Mouse (Mus musculus) ovary, postnatal 14 days (tissue): ENCODE results near the gene Igfbp5.

Source experiments
- DNase-seq: peaks from one replicate; pipeline ENCODE4 v3.0.0; 2022; ENCODE audit warnings: low spot score

The Igfbp5 gene

DNA sequence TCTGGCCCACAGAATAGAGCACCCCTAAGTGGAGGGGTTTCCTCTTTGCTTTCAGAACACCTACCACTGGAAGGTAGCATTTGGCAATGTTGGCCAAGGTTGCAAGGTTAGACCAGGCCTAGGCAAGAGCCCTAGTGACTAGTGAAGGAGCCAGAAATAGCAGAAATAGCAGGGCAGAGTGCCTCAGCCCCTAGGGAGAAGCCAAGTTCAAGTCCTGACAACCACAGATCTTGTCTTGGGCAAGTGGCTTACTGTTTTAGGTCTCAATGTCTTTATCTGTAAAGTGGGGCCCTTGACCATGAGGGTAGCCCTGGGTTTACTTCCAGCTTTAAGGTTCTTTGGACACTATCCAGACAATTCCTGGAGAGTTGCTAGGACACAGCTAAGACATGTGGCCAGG, 5.4 kb downstream of the Igfbp5 start:
- no peak for DNase-seq

DNA sequence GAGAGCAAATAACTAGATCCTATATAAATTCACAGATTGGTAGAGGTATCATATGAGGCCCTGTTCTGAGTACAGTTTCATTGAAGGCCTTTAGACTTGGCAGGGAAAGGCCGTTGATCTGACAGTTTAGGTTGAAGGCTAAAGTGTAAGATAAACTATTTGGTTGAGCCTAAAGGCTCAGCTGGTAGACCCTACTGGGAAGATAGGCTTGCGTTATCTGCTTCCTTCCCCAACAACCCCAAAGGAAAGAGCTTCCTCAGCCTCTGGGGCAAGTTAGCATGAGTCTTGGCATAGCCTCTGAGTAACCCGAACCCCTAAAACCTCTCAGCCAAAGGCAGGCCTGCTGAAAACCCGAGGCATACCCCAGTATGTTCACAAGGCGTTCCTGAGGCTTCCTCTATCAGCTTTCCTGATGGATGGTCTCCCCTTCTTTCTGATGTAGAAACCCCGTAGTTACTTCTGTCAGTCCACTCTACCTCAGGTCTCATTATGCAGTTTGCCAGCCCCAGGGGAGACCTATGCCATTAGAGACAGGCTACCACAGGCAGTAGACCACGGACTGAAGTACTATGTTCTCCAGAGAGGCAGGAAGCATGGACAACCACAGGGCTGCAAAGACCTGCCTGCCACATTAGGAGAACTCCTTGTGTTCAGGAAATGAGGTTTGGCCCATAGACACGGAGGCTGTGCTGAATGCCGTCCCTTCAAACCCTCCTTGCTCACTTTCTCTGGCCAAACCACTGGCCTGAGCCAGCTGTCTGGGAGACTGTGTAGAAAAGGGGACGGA, 6.1 kb downstream of the Igfbp5 start:
- no peak for DNase-seq

DNA sequence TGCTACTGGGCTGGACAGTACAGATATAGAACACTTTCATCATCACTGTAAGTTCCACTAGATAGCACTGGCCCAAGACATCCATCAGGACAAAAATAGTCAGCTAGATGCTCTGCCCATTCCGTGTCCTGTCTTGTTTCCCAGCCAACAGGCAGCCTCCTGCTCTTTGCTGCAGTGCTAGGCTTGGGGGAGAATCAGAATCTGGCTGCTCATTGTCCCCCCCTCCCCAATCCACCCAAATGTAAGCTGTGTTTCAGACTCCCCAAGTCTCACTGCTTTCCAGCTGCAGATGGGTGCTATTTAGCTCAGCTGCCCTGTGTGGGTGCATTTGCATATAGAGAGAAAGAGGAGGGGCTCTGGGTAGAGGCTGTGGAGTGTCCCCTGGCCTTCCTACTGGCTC, 7.3 kb downstream of the Igfbp5 start:
- DNase-seq = no peak

DNA sequence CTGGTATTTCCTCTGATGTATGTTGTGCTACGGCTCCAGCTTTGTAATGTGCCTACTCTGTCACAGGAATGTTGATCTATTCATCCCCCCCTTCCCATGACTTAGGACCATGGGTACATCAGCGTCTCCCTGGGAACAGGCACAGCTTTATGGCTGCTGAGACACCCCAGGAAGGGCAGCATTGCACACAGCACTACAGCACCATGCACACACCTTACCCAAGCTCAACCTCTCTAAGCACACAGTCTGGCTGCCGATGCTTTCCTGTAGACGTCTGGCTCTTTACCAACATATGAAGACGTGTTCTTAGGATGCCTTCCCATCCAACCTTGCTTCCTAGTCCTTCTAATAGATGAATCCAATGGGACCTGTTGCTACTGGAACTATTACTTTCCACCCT, 8.3 kb downstream of the Igfbp5 start:
- DNase-seq = no peak

DNA sequence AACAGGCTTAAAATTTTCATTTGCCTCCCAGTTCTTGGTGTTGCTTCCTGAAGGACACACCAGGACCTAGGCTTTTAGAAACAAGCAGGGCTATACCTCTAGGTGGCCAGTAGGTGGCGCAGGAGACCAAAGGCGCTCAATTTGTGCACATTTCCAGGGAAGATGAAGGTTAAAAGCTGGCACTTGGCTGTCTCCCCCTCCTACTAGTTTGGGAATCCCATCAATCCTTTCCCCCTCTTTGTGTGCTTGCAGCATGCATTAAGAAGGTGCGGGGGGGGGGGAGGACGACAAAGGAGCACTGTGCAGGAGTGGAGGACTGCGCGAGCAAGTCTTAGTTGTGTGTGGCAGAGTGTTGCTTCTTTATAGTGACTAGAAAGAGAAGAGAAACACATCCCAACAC, 8.8 kb downstream of the Igfbp5 start:
- DNase-seq = peak; percentile 68

DNA sequence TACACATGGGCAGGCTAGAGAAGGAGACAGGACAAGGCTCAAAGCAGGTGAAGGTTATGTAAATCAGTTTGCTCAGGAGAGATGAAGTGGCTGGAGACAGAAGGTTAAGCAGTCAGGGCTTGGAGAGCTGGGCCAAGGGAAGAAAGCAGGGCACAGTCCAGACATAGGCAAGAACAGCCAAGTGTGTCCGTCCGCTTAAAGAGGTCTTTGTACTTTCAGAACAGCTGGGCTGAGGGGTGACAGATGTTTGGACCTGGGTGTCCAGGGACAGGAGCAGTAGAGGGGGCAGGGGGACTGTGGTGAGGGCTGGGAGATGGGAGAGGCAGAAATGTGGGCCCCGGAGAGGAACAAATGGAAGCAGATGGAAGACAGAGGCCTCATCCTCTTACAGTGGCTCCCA, 10.4 kb downstream of the Igfbp5 start:
- no peak for DNase-seq

DNA sequence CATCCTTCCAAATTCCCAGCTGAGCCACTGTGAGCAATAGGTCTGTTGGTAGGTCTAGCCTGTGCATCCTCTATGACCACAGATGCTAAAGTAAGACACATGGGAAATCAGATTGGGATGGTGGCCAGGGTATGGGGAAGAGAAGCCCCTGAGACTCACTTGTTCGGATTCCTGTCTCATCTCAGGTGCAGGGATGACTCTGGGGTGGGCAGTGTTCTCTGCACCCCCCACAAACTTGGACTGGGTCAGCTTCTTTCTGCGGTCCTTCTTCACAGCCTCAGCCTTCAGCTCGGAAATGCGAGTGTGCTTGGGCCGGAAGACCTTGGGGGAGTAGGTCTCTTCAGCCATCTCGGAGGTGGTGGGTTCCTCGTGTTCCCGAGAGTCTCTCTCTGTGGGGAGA, 11.0 kb downstream of the Igfbp5 start:
- DNase-seq = no peak

DNA sequence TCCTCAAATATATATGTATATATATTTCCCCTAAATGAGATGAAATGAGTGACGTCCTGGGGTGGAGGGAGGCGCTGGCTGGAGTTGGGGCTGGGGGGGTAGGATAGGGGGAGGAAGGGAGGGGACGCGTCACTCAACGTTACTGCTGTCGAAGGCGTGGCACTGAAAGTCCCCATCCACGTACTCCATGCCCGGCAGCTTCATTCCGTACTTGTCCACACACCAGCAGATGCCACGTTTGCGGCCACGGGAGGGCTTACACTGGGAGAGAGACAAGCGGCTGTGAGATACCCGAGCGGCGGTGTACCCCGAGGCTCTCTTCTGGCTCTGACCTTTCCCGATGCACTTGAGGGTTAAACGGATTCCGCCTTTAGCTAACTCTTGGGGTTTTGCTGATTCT, 12.4 kb downstream of the Igfbp5 start:
- no peak for DNase-seq

DNA sequence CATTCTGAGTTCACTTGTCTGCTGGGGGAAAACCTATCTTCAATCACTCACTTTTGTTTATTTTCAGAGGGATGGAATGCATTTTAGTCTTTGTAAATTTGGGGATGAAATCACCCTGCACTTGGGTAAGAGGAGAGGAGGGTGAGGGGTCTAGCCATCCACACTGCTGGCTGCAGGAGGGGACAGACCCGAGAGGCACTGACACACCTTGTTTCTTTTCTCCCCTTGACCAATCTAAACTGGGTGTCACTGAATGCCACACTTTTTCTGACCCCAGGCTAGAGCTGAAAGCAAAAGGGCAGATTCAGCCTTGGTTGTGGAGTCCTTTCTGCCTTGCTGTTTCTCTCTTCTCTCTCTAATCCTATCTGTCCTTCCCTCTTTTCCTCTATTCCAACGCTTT, 13.0 kb downstream of the Igfbp5 start:
- DNase-seq = no peak

DNA sequence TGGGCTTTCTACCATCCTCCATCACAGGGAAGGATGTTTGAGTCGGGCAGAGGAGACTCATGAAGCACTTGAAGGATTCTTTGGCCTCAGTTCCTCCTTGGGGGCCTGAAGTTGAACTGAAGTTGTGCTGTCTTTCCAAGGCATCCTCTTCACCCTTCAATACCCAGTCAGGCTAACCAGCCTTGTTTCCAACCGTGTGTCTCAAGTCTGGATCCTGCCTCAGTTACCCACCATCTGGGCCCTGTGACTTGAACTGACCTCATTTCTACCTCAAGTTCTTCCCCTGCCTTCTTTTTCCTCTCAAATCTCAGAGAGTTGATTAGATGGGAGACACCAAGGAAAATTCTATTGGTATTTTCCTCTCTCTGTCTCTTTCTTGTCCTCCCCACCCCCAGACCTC, 14.2 kb downstream of the Igfbp5 start:
- no peak for DNase-seq

DNA sequence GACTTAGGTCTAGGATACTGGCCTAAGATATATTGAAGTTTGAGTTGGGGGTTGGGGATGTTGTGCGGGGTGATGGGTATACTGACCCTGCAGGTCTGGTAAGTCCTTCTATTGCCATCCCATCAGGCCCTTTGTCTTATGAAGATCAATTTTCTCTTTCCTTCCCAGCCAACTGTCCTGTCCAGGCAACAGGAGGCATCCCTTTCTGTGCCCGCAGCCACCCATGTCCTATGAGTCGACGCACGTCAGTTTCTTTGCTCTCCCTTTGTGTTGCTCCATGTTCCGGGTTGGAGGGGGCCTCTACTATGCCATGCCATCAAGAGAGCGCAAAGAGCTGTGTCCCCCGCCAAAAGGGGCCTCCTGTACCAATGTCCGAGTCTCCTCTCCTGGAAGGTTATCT, 14.7 kb downstream of the Igfbp5 start:
- DNase-seq = no peak

DNA sequence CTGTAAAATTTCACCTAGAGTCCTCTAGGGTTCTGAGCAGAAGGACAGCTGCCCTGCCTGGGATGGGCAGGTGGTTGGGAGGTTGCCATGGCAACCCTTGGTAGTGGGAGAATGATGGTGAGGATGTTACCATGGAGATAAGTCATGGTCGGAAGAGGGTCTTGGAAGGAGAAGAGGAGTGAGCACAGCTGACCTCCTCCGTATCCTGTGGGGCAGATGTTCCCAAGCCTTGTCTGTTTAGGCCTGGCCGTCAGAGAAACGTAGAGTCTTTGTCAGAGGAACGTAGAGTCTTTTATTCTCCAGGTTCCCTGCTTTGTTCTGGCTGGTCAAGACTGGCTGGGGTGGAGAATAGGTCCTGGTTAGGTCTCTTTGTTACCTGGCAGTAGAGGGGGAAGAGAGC, 15.8 kb downstream of the Igfbp5 start:
- DNase-seq = no peak

DNA sequence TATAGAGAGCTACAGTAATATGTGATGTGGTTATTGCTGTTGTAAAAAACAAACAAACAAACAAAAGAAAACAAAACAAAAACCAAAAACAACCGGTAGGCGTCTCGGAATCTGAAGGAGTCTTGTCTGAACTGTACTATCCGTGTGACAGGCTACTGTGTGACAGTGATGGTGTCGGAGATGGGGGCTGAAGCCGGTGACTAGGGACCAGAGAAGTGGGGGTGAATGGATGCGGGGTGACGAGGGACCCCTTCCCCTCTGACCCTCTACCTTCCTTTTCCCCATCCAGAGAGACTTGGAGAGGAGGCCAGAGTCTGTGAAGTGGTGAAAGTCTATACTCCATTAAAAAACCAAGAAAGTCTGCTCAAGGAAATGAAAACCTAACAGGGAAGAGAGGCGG, 16.4 kb downstream of the Igfbp5 start:
- no peak for DNase-seq

DNA sequence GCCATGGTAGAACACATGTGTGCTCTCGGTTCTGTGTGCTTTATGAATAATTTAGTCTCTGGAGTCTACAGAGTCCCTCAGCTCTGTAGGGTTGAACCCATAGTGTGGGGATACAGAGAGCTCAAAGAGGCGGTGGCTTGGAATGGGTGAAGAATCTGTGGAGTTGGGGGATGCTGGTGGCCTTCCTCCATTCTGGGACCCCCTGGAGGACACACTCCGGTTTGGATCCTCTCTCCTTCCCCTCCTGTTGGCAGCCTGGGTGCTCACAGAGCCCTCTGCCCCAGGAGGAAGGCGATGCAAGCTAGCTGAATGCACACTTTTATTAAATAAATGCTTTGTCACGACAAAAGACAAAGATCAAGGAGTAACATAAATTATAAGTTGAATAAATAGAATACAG, 17.1 kb downstream of the Igfbp5 start:
- DNase-seq = no peak

DNA sequence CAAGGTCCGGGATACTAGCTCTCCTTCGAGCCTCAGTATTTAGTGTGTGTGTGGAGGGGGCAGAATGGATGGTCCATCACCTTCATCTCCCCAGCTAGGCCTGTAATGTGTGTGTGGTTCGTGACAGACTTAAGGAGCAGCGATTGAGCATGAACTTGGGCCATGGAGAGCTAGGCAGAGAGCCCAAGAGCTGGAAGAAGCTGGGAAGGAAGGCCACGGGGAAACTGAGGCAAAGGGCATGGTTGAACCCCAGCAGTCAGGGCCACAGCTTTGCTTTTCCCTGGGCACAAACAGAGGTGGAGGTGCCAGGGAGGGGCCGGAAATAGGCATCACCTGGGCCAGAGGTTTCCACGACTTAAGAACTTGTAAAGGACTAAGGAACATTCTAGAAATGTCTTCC, 17.5 kb downstream of the Igfbp5 start:
- DNase-seq = no peak

DNA sequence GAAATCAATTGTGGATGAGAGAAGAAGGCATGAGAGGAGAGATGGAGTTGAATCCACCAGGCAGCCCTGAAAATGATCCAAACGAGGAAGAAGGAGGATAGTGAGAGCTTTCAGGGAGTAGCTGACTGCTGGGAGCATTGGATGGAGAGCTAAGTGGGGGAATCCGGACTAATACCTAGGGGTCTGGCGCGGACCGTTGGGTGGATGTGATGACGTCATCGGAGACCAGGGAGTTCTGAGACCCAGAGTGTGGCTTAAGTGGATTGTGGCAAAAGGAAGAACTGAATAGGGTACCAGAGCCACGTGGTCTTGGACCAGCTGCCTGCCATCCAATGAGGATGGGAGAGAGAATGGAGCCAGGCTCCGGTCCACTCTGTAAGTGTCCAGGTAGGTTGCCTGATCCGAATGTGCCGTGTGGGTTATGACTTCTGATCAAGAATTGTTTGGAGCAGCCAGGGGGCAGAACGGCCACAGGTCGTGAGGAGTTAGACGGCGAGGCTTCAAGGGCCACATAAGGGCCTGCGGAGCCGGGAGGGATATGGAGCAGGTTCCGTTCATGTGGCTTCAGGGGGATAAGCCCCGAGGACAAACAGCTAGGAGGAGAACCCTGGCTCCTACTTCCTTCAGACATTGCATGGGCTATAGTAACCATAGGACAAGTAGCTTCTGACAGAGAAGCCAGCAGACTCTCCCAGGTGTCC, 18.3 kb downstream of the Igfbp5 start:
- no peak for DNase-seq

DNA sequence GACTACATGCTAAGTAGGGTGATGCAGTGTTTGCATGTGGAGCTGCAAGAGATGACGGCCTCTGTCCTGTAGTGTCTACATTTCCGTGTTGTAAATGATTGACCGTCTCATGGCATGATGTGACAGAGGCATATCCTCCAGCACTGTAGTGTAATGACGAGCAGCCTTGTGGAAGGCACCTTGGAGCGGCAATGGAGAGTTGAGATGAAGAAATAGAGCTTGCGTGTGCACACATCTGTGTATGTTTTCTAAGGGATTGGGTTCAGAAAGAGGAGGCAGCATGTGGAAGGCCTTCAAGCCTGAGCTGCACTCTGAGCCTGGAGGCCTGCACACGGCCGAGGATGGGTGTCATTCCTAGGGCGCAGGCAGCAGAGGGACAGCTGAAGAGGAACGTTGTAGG, 19.0 kb downstream of the Igfbp5 start:
- DNase-seq = no peak

DNA sequence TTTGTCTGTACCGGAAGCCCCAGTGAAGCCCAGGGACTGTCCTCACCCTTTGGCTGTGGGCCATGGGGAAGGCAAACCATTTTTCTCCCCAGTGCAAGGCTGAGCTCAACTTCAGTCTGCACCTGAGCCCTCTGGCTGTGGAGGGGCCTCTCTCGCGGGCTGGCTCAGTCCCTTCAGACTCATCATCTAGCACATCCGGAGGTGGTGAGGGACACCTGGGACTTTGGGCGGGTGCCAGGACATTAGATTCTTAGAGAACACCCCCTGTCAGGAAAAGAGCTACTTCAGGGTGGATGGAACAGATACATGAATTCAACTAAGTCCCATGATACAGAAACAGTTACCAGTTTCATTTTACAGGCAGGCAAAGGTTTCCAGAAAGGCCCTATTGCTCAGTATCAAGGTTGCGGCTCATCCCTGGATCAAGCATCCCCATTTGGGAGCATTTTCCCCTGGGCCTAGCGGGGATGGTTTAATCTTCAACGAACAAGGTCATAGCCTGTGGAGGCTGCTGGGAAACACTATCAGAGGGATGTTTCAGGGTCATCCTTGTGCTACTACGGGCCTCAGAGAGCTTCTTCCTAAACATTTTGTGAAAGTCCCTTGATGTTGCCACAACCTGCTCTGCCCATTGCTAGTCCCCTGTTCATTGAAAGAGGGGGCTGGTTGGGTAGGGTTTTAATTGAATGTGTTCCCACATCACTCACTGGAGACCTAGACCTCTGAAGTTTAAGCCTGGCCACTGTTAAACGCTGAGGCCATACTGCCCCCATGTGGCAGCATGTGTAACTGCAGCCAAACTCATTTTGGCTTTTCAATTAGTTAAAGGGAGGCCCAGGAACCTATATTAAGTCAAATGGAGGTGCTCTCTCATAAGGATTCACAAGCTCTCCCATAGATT, 20.1 kb downstream of the Igfbp5 start:
- DNase-seq = peak; percentile 60

DNA sequence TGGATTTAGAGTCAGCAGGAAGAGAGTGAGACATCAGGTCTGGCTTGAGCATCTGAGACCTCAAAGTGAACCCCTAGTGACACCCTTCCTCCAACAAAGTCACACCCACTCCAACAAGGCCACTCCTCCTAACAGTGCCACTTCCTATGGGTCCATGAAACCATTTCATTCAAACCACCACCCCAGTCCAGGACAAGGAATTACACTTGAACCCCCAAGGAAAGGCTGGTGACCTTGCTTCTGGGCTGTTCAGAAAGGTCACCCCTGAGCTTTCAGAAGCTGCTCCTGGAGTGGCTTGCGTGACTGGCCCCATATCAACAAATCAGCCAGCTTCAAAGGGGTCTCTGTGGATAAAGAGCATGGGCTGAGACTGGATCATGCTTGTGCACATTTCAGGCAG, 20.9 kb downstream of the Igfbp5 start:
- DNase-seq = no peak

DNA sequence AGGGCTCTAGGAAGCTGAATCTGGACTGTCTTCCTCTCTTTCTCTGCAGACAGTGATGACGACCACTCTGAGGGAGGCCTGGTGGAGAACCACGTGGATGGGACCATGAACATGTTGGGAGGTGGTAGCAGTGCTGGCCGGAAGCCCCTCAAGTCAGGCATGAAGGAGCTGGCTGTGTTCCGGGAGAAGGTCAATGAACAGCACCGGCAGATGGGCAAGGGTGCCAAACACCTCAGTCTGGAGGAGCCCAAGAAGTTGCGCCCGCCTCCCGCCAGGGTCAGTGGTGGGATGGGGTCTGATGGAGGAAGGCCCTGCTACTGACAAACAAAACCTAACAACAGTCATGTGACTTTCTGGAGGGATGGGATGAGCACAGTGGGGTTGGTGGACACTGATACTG, 25.6 kb downstream of the Igfbp5 start:
- DNase-seq = no peak

DNA sequence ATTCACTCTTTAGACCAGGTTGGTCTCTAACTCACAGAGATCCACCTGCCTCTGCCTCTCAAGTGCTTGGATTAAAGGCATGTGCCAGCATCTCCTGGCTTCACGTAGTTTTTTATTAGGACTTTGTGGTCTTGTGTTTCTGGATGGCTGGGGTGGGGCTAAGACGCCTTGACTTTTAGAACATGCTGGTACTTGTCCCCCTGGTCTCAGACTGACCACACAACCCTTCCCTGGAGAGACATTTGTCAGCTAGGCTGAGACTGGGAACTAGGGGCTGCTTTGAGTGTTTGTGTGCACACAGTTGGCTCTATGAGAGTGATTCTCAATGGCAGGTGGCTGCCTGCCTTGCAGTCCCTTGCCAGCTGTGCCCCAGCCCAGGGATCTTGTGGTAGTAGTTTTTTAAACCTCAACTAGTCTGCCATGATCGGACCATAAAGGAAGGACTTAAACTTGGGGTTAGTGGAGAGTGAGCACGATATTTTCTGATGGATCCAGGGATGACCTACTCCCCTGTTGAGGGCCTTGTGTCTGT, 26.8 kb downstream of the Igfbp5 start:
- DNase-seq = no peak

DNA sequence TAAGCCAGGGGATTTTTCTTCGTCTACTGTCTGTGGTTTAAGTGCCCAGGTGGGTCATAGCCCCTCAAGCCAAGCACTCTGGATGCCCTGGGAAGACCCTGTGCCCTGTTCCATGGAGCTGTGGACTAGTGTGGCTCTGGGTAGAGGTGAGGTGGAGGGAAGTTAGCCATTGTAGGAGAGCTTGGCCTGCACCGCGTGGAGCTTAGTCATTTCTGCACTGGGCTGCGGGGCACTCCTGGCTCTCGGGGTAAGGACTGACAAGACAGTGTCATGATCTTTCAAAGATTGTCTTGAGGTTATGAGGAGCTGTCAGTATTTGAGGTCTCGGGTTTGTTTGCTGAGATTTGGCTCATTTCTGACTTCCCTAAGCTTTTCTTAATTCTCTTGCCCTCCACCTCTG, 30.0 kb downstream of the Igfbp5 start:
- DNase-seq = no peak
